Mouse (Mus musculus): ENCODE results near the gene Cd48.

The Cd48 gene

GRCm38 (mm10) chr1:171693918-171694317 is 12.1 kb downstream of the Cd48 start:
- 73% methylated on average over 1 of the region's 1 CpGs for WGBS

- WGBS = 16% methylated on average over 6 of the region's 6 CpGs
Observed at GRCm38 (mm10) chr1:171698983-171699382, 17.2 kb downstream of the Cd48 start.

- 40% methylated on average over 1 of the region's 1 CpGs for WGBS
Observed at GRCm38 (mm10) chr1:171713736-171714135, 31.9 kb downstream of the Cd48 start.

- WGBS = 59% methylated on average over 2 of the region's 2 CpGs
Observed at GRCm38 (mm10) chr1:171715434-171715833, 33.6 kb downstream of the Cd48 start.

- 90% methylated on average over 1 of the region's 1 CpGs for WGBS
Observed at GRCm38 (mm10) chr1:171716232-171716631, 34.4 kb downstream of the Cd48 start.

- 86% methylated on average over 6 of the region's 6 CpGs for WGBS
Observed at GRCm38 (mm10) chr1:171734898-171735297, 53.1 kb downstream of the Cd48 start.

- WGBS = 84% methylated on average over 3 of the region's 3 CpGs
Observed at GRCm38 (mm10) chr1:171748127-171748969, 66.5 kb downstream of the Cd48 start.
